Mouse (Mus musculus) adrenal gland, postnatal 36 days (tissue): ENCODE measurements at regions not wholly inside any gene's neighbourhood (a gene's known extent, or its start where the extent isn't known, plus 50 kb on each side); places are given as distances from the start of the nearest gene placed in this dataset.
"Not testable (repeated sequence)": the region's sequence is repeated elsewhere in the genome, so short reads cannot be mapped to it uniquely, and the experiment has no call there.

Experiments
- DNase-seq, 2 experiments: peaks; one replicate each; pipeline ENCODE4 v3.0.0; 2021; ENCODE audit warnings: mixed read lengths in 1 of 2

GRCm38 (mm10) chr3:36387431-36387830 lies 88.3 kb downstream of the Anxa5 start:
- no peak for DNase-seq

GRCm38 (mm10) chr3:36383438-36383945 lies 92.2 kb downstream of the Anxa5 start:
- no peak for DNase-seq

GRCm38 (mm10) chr3:36381621-36382193 lies 94.0 kb downstream of the Anxa5 start:
- DNase-seq, result no peak

GRCm38 (mm10) chr3:36375722-36376121 lies 100.0 kb downstream of the Anxa5 start:
- no peak for DNase-seq

- no peak for DNase-seq
Measured at GRCm38 (mm10) chr3:36374939-36375338, 100.8 kb downstream of the Anxa5 start.

GRCm38 (mm10) chr3:36360933-36361332 lies 114.8 kb downstream of the Anxa5 start:
- DNase-seq, result no peak

DNA sequence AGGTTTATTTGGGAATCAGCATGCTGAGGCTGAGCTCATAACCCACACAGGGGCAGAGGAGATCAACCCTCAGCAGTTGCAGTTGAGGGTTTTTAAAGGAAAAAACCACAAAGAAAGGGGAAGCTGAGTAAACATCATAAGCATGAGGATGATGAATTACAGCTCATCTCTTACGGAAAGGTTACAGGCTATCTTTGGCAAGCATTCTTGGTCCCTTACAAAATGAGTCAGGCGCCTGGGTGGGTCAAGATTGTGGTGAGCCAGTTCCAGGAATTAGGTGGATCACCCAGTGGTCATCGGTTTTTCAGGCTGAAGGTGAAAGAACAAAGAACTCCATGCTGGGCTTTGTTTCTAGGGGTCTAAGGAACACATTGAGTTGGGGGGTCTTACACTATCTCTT lies 121.5 kb downstream of the Anxa5 start:
- DNase-seq, result not testable (repeated sequence)

DNA sequence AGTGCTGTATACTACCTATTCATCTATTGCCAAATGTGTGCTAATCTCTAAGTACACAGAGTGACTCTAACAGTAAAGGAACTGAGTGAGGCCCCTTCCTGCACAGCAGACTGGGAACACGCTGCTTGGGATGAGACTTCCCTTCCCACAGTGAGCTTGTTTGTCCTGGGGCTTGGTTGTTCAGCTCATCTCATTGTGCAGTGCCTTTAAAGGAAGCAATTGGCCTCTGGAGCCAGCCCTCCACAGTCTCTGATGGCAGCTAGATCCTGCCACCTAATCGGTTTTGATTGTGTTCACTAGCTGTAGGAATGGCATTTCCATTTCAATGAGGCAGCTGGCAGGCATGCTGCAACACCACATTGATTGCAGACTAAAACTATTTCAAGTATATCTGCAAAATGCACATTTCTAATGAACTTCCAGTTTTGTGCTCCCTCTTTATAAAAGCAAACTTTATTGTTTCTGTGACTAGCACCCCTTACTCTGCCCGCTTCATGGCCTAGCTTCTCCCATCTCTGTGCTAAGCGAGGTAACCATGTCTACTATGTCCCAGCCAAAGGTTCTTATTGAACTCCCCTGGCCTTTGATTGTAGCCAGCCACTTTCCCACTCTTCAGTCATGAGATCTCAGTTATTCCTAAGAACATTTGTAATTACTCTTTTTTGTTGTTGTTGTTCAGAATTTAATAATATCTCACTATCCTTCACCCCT lies 123.5 kb downstream of the Anxa5 start:
- no peak for DNase-seq

DNA sequence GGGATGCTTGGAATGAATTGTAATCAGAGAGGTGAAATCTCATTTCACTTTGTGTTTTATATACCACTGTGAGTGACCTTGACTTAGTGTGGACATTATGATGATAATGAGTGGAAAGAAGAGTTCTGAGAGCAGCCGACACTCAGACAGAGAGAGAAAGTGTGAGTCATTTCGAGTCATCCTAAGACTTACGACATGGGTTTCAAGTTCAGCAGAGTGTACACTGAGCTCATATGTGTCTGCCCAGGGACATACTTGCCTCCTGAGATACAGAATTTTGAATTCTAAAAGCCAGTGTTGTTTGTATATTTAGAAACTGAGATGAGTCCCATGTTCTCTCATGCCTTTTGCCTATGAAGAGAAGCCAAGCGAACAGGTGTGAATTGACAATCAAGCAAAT lies 126.6 kb downstream of the Anxa5 start:
- DNase-seq, result peak in 1 of 2 experiments; percentile 15

GRCm38 (mm10) chr3:36340889-36341533 lies 118.9 kb upstream of the Qrfpr start:
- peak; percentile 79 to 86 for DNase-seq

DNA sequence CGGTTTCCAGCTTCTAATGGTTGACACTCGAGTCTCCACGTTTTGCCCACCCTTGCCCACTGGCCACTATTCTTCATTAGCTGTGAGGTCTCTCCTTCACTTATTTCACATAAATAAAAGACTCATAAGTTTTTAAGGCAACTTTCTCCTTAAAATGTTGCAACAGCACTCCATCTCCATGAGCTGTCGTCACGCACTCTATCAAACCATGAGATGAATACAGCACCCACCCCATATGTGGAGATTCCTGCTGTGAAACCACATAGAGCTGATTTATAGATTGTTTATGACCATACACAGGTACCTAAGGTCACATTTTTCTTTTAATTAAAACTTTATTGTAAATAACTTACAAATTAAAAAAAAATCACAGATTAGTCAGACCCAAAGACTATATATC lies 117.5 kb upstream of the Qrfpr start:
- no peak for DNase-seq

- peak in 1 of 2 experiments; percentile 9 for DNase-seq
Measured at GRCm38 (mm10) chr3:36334279-36334678, 112.2 kb upstream of the Qrfpr start.

GRCm38 (mm10) chr3:36332016-36332415 lies 109.9 kb upstream of the Qrfpr start:
- DNase-seq, result no peak

DNA sequence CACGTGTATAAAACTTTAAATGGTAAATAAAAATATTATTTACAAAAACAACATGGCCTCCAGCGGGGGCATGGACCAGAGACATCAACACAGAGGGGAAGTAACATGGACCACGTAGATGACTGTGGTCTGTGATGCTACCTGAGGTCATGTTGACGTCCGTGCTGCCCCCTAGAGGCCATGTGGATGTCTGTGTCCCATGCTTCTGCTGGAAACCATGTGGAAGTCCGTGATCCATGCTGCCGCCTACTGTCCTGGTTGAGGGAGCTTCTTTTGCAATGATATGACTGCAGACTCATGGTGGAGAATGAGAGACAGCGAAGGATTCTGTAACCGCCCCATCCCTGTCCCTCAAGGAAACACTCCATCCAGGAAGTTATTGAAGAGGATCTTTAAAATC lies 108.5 kb upstream of the Qrfpr start:
- DNase-seq, result peak; percentile 63 to 68

DNA sequence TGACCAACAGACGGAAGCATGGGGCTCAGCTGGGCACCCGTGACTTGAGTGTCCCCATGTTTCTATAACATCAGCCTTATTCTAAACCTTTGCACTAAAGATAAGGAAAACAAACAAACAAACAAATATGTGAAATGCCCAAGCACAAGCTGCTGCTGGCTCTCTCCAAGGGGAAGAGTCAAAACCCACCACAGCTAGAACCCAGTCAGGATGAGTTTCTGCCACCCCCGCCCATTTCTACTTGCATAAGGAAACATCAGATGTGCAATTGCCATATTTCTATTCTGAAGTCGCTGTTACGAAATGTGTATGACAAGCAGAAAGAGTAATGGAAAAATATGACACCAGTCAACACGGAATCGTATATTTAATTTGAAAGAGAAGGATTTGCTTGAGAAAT lies 107.5 kb upstream of the Qrfpr start:
- no peak for DNase-seq

GRCm38 (mm10) chr3:36328927-36329326 lies 106.8 kb upstream of the Qrfpr start:
- no peak for DNase-seq

DNA sequence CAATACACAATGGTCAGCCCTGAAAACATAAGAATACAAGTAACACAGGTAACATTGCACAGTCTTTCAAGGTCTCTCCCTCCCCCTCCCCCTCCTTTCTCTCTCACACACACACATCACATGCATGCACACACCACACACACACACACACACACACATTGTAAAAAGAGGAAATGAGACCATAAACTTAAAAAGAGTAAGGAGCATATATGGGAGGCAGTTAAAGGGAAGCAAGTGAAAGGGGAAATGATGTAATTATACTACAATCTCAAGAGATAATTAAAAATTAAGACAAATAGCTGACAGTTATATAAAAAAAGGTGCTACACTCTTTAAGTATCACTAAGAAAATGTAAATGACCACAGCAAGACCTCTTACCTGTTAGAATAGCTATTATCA lies 96.5 kb upstream of the Qrfpr start:
- DNase-seq, result no peak

GRCm38 (mm10) chr3:36311337-36311736 lies 89.2 kb upstream of the Qrfpr start:
- no peak for DNase-seq

- DNase-seq, result no peak
Measured at GRCm38 (mm10) chr3:36310642-36311267, 88.6 kb upstream of the Qrfpr start.

- DNase-seq, result no peak
Measured at GRCm38 (mm10) chr3:36296792-36297191, 74.7 kb upstream of the Qrfpr start.

DNA sequence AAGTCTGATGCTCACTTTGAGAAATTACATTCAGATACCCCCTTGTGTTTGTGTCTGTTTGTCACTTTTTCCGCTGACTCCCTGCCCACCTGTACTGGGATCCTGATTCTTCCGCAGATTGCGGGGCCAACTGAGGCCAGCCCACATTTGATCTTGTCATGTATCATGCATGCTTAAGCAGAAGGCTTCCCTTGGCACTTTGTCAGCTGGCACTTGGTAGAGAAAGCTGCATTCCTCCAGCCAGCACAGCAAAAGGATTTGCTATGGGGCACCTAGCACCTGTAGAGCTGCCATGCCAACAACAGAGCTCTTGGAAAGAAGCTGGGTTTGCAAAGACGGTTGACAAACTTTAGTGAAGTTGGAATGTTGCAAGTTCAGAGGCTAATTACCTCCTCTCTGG lies 69.9 kb upstream of the Qrfpr start:
- no peak for DNase-seq

DNA sequence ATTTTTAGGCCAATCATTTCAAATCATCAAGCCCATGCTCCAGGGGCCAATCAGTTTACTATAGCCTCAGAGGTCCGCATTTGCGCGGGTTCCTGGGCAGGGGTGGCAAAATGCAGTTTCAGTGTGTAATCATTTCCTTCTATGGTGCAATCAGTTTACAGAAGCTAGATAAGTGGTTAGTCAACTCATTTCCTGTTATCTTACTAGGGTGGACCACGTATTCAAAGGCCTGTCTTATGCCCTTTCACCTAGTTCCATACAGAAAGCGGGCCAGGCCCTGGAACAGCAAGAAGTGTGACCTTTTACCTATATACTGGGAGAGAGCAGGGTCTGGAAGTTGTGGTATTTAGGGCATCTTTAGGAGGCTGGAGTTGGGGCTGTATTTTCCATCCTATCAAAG lies 62.0 kb upstream of the Qrfpr start:
- no peak for DNase-seq

GRCm38 (mm10) chr3:36275502-36275901 lies 53.4 kb upstream of the Qrfpr start:
- no peak for DNase-seq
